Mouse (Mus musculus): ENCODE results near the gene 9530003J23Rik. TPM values are rescaled to one million over a fixed set of nuclear protein-coding genes. Genes with fewer than 3 reads are reported as not detected.

9530003J23Rik gene
- total RNA-seq, 2 experiments from 2014 or later = not detected

DNA sequence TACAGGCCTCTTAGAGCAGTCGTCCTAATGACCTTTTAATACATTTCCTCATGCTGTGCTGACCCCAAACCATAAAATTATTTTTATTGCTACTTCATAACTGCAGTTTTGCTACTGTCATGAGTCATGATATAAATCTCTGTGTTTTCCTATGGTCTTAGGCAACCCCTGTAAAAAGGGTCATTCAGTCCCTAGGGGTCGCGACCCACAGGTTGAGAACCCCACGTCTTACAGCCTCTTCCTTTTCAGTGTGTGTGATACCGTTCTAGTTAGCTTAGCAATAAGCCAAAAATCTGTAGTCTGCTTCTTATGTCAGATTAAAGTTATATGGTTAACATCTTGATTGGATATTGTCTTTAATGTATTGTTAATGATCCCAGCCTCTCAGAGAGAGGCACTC lies 45.1 kb downstream of the 9530003J23Rik start:
- DNase-seq (ENCODE audit: extremely low spot score in 1 of 2, low spot score in 1 of 2) = no peak

DNA sequence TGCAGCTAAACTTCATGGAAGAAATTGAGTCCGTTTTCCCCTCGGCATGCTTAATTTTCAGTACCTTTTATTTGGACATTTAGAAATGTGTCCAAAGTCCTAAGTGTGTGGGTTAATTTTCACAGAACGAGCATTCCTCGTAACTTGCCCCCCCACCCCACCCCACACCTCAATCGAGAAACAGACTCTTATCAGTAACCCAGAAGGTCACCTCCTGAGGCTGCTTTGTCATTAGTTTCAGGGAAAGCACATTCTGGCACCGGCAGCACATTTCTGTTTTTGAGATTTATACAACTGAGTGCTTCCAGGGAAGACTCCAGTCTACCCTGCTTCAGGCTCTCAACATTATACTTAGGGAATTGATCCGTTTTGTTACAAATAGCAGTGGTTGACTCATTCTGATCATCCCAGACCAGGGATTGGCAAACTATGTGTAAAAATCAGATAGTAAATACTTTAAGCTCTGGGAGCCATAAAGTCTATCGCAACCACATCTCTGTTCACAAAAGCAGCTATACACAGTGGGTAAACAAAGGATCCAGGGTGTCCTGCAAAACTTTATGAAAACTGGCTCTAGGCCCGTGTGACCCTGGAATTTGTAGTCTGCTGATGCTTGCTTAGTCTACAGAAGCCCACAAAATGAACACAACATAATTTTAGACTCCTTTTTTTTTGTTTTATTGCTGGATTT lies 53.0 kb downstream of the 9530003J23Rik start:
- no peak for DNase-seq (ENCODE audit: extremely low spot score in 1 of 2, low spot score in 1 of 2)

Other genes starting within 250 kb of the 9530003J23Rik start
- gene Lrrc10, start 193.4 kb downstream of the 9530003J23Rik start, total RNA-seq (2021) = under 1 TPM in 1 of 2 experiments, not detected in 1; 0.33 TPM
- gene Cct2, start 174.9 kb downstream of the 9530003J23Rik start, total RNA-seq (2021) = 100 to 1,000 TPM; 175 to 190 TPM
- gene Frs2, start 90.2 kb downstream of the 9530003J23Rik start, total RNA-seq (2021) = 10 to 100 TPM; 32.1 to 34.1 TPM
- 10 to 100 TPM; 44.6 to 52.6 TPM for gene Yeats4, start 14.2 kb downstream of the 9530003J23Rik start, total RNA-seq (2021)
- gene Lyz2, start 43.6 kb upstream of the 9530003J23Rik start, total RNA-seq (2021) = 10 to 100 TPM; 11.9 to 13.3 TPM
- 1 to 10 TPM in 1 of 2 experiments, under 1 TPM in 1; 0.80 to 1.2 TPM for gene Lyz1, start 54.2 kb upstream of the 9530003J23Rik start, total RNA-seq (2021)
- gene Cpsf6, start 141.3 kb upstream of the 9530003J23Rik start, total RNA-seq (2021) = 100 to 1,000 TPM; 103 to 115 TPM

All from layer of hippocampus, postnatal 25 days (tissue).